Mouse (Mus musculus): Measurements from ENCODE around the gene Coa5. TPM values are rescaled to one million over a fixed set of nuclear protein-coding genes. Genes with fewer than 3 reads are reported as not detected.

Gene Coa5
- polyA plus RNA-seq, 1 experiment from 2014 or later, result 23.8 TPM

DNA sequence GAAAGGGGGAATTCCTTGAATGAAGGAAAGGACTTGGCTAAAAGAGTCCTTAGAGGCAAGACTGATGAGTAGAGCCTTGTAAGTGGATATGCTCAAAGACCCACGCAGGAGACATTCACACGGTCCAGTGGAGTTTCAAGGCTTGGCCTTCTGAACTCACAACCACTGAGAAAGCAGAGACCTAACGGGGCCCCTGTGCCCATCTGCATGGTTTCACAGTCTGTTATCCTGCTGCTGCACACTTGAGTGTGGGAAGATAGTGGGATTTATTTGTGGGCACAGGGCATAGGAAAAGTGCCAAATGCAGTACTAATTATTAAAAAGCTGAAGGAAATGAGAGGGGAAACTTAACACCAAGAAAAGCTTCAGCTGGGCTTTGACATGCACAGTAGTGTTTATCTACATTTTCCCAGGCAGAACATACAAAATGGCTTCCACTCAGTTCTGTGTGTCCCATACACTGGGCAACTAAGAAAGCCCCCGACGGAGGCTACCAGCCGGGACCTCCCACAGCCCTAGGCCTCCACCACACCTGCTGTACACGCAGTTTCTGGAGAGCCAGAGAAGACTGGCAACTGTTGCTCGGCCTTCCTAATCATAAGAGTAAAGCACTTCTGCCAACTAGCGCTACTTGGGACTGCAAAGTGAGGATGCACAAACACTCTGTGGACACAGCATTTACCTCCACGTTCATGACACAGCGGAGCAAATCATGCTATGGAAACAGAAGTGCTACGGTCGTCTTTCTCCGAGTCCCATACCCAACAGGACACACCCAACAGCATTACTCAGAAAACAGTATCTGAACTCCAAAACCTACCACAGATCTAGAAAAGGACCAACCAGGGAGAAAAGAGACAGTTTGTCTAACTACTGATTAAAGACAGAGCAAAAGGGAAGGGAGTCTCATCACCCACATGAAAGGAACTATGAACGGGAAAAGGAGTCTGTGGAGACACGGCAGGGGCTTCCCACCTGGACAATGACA, 13.2 kb upstream of the Coa5 start:
- Histone ChIP-seq H3K4me3 (ENCODE audit: low read depth, low read length) (no peak overlapping the region), H3K9me3 (ENCODE audit: low read length) (no peaks in the 10 kb centered on the region), H3K4me2 (replicated peaks; ENCODE audit: low read depth, low read length) (no peak overlapping the region), H3K9ac (replicated peaks; ENCODE audit: low read depth) (no peak overlapping the region), H3K27ac (ENCODE audit: low read length) (no peak overlapping the region), H3K4me1 (ENCODE audit: insufficient read depth, low read depth, low read length) (no peaks in the 10 kb centered on the region), H3K36me3 (ENCODE audit: insufficient read depth, low read length) (peaks cover 23% of the 10 kb centered on the region), H3K27me3 (replicated peaks; ENCODE audit: insufficient read depth, low read length) (no peaks in the 10 kb centered on the region)
- DNase-seq (ENCODE audit: low spot score), result no peak
- no peak for TF ChIP-seq CTCF (IDR thresholded peaks at IDR 0.05)
- TF ChIP-seq EP300 (IDR thresholded peaks at IDR 0.05), result no peak
- ATAC-seq, result no peak
- 93% methylated on average over 16 of the region's 16 CpGs for WGBS

DNA sequence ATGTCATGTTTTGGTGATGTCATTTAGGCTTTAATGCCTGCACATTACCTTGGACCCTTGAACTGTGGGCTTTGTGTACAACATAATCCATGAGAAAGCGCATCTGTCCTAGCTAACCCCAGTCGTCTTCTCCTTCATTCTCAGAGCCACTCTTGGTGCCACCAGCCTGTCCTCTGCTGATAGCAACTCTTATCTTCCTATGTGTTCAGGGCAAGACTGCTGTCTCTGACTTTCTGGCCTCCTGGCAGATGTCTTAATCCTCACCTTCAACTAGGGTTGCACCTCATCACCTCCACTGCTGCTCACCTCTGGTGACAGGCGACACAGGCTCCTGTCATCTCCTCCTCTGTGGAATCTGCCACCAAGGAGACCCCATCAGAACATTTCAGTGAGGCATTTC, 6.5 kb upstream of the Coa5 start:
- WGBS, result 89% methylated on average over 3 of the region's 3 CpGs

DNA sequence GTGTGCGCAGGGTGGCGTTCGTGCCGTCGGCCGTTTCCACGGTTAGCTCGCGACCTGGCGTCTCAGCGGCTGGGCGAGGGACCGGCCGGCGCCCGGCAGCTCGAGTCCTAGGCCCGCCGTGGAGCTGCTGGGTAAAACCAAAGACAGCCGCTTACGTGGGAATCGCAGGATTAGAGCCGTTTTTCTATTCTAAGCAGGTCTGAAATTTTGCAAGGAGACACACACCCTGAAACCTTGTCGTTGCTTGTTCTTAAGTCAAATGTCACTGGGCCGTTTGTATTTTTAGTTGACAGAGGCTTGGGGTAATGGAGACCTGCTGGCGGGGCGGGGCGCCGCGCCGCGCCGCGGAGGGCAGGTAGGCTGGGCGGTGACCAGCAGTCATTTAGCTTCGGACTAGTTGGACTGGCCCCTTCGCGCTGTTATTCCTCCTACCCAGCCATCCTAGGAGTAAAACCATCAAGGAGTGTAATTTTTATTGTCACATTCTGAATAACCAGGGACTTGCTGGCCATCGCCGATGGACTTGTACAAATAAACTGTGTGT, 466 bp upstream of the Coa5 start:
- Histone ChIP-seq H3K36me3 (ENCODE audit: insufficient read depth, low read length) (peaks cover 15% of the 10 kb centered on the region), H3K9ac (replicated peaks; ENCODE audit: low read depth) (peak overlapping the region; percentile 96), H3K27me3 (replicated peaks; ENCODE audit: insufficient read depth, low read length) (no peaks in the 10 kb centered on the region), H3K4me3 (ENCODE audit: low read depth, low read length) (peak overlapping the region; percentile 80), H3K27ac (ENCODE audit: low read length) (peak overlapping the region; percentile 84), H3K4me2 (replicated peaks; ENCODE audit: low read depth, low read length) (peak overlapping the region; percentile 70), H3K4me1 (ENCODE audit: insufficient read depth, low read depth, low read length) (peaks cover 16% of the 10 kb centered on the region), H3K9me3 (ENCODE audit: low read length) (no peaks in the 10 kb centered on the region)
- ATAC-seq (peak; percentile 61), DNase-seq (ENCODE audit: low spot score) (peak; percentile 59)
- WGBS, result 3% methylated on average over 38 of the region's 40 CpGs
- TF ChIP-seq CTCF (IDR thresholded peaks at IDR 0.05) (no peak), EP300 (IDR thresholded peaks at IDR 0.05) (no peak)

More for the DNA sequence above, 6.5 kb upstream of the Coa5 start:
- Histone ChIP-seq H3K27me3 (replicated peaks; ENCODE audit: insufficient read depth, low read length) (no peaks in the 10 kb centered on the region), H3K9ac (replicated peaks; ENCODE audit: low read depth) (no peak overlapping the region), H3K36me3 (ENCODE audit: insufficient read depth, low read length) (peaks cover 41% of the 10 kb centered on the region), H3K9me3 (ENCODE audit: low read length) (no peaks in the 10 kb centered on the region), H3K4me1 (ENCODE audit: insufficient read depth, low read depth, low read length) (peaks cover 4% of the 10 kb centered on the region; the same call in 1 of the 2 replicates), H3K4me2 (replicated peaks; ENCODE audit: low read depth, low read length) (no peak overlapping the region), H3K4me3 (ENCODE audit: low read depth, low read length) (no peak overlapping the region), H3K27ac (ENCODE audit: low read length) (no peak overlapping the region)
- TF ChIP-seq CTCF (IDR thresholded peaks at IDR 0.05) (no peak), EP300 (IDR thresholded peaks at IDR 0.05) (no peak)
- ATAC-seq (no peak), DNase-seq (ENCODE audit: low spot score) (no peak)

DNA sequence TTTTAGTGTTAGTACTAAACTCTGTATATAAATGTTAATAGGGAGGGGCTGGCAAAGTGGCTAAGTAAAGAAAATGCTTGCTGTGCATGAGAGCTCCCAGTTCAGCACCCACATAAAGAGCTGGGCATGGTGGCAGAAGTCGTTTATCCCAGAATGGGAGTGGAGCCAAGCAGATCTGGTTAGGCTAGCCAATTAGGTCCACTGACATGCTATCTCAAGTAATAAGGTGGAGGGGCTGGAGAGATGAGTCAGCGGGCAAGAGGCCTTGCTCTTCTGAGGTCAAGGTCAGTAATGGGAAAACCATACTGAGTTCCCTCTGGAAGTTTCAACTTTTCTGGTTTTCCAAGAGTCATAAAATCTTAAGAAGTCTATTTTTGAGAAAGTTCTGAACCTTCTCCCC, 992 bp downstream of the Coa5 start:
- H3K4me3 ChIP-seq (ENCODE audit: low read depth, low read length), result peak overlapping the region; percentile 80; the same call in 1 of the 2 replicates
- peaks cover 16% of the 10 kb centered on the region for H3K4me1 ChIP-seq (ENCODE audit: insufficient read depth, low read depth, low read length)
- peak overlapping the region; percentile 96; the same call in 1 of the 2 replicates for H3K9ac ChIP-seq (replicated peaks; ENCODE audit: low read depth)
- peak overlapping the region; percentile 67 for H3K4me2 ChIP-seq (replicated peaks; ENCODE audit: low read depth, low read length)
- WGBS, result 48% methylated on average over 2 of the region's 2 CpGs
- TF ChIP-seq EP300 (IDR thresholded peaks at IDR 0.05) (no peak), CTCF (IDR thresholded peaks at IDR 0.05) (no peak)
- no peak for DNase-seq (ENCODE audit: low spot score)
- H3K9me3 ChIP-seq (ENCODE audit: low read length), result 0 out of 2 replicates have a peak, but pooled peaks cover 3% of the 10 kb centered on the region
- H3K27me3 ChIP-seq (replicated peaks; ENCODE audit: insufficient read depth, low read length), result no peaks in the 10 kb centered on the region
- peaks cover 12% of the 10 kb centered on the region for H3K36me3 ChIP-seq (ENCODE audit: insufficient read depth, low read length)
- no peak for ATAC-seq
- no peak overlapping the region for H3K27ac ChIP-seq (ENCODE audit: low read length)

DNA sequence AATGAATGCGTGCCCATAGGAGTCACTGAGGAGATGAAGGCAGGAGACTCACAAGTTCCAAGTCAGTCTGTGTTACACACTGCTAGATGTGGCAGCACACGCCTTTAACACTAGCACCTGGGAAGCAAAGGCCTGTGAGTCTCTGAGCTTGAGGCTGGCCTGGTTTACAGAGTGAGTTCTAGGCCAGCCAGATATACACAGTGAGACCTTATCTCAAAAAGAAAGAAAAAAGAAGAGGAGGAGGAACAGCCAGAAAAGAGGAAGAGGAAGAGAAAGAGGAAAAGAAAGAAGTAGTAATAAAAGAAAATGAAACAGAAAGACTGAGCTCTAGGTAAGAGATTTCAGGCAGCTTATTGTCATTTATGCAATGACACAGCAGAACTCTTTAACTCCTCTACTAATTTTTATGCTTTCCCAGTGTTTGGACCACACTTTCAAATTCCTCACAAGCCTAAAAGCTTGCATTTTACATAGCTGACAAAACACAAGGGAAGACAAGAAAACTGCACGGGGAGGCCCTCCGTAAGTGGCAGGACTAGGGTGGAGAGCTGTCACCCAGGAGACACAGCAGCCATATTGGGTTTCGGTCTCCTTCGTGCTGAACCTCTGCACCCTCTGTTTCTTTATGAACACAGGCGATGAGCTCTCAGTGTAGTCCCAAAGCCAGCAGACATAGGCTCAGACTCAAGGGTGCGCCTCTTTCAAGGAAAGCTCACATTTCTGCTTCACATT, 2.6 kb downstream of the Coa5 start:
- WGBS, result 90% methylated on average over 8 of the region's 8 CpGs
- H3K36me3 ChIP-seq (ENCODE audit: insufficient read depth, low read length), result no peaks in the 10 kb centered on the region
- ATAC-seq (no peak), DNase-seq (ENCODE audit: low spot score) (no peak)
- no peak for TF ChIP-seq CTCF (IDR thresholded peaks at IDR 0.05)
- no peak for TF ChIP-seq EP300 (IDR thresholded peaks at IDR 0.05)
- H3K27ac ChIP-seq (ENCODE audit: low read length), result no peak overlapping the region
- peaks cover 16% of the 10 kb centered on the region for H3K4me1 ChIP-seq (ENCODE audit: insufficient read depth, low read depth, low read length)
- H3K27me3 ChIP-seq (replicated peaks; ENCODE audit: insufficient read depth, low read length), result no peaks in the 10 kb centered on the region
- 0 out of 2 replicates have a peak, but pooled peaks cover 3% of the 10 kb centered on the region for H3K9me3 ChIP-seq (ENCODE audit: low read length)
- H3K4me3 ChIP-seq (ENCODE audit: low read depth, low read length), result no peak overlapping the region
- H3K4me2 ChIP-seq (replicated peaks; ENCODE audit: low read depth, low read length), result no peak overlapping the region
- H3K9ac ChIP-seq (replicated peaks; ENCODE audit: low read depth), result no peak overlapping the region

DNA sequence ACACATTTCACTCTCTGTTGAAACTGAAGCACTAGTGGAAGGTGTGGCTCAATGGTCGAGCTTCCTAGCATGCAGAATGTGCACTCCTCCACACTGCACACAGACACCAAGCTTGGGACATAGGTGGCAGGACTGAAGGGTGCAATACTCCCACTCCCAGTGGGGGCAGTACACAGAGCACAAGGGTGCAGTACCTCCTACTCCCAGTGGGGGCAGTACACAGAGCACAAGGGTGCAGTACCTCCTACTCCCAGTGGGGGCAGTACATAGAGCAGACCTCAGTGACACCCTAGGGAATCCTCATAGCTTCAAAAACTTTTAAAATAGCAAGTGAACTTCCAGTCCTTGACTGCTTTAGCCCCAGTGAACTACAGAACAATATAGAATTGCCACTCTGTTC, 10.5 kb downstream of the Coa5 start:
- Histone ChIP-seq H3K9ac (replicated peaks; ENCODE audit: low read depth) (no peak overlapping the region), H3K4me3 (ENCODE audit: low read depth, low read length) (no peak overlapping the region), H3K27ac (ENCODE audit: low read length) (no peak overlapping the region), H3K4me2 (replicated peaks; ENCODE audit: low read depth, low read length) (no peak overlapping the region), H3K4me1 (ENCODE audit: insufficient read depth, low read depth, low read length) (no peaks in the 10 kb centered on the region), H3K9me3 (ENCODE audit: low read length) (0 out of 2 replicates have a peak, but pooled peaks cover 2% of the 10 kb centered on the region), H3K36me3 (ENCODE audit: insufficient read depth, low read length) (no peaks in the 10 kb centered on the region; the same call in 1 of the 2 replicates), H3K27me3 (replicated peaks; ENCODE audit: insufficient read depth, low read length) (no peaks in the 10 kb centered on the region)
- 91% methylated on average over 1 of the region's 1 CpGs for WGBS
- peak; percentile 58 for DNase-seq (ENCODE audit: low spot score)
- peak; percentile 70 for ATAC-seq
- TF ChIP-seq CTCF (IDR thresholded peaks at IDR 0.05) (peak; percentile 100), EP300 (IDR thresholded peaks at IDR 0.05) (no peak)
